Mouse (Mus musculus): ENCODE data around the gene Aspdh.
A peak's percentile ranks its signal among the peaks of the same experiment; 100 is the strongest.

Aspdh gene

DNA sequence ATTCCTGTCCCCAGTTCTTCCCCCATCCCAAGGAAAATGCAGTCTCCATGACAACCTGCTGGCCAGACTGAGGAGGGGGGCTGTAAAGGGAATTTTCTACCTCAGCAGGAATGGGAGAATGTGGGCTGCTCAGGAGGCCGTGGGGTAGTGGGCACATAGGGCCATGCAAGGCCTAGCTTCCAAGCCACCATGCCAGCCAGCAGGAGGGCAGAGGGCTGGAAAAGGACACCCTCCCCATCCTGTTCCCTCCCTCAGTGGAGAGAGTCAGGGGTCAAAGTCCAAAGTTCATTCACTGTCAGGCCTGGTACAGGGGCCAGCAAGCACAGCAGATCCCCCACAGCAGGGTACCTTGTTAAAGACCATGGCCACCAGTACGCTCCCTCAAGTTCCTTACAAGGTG is at the start of gene Aspdh:
TSS of gene Aspdh (plus strand) at position 281 of the 400 bp plus-strand sequence.
- DNase-seq (ENCODE audit: low read depth, low spot score), result no peak

DNA sequence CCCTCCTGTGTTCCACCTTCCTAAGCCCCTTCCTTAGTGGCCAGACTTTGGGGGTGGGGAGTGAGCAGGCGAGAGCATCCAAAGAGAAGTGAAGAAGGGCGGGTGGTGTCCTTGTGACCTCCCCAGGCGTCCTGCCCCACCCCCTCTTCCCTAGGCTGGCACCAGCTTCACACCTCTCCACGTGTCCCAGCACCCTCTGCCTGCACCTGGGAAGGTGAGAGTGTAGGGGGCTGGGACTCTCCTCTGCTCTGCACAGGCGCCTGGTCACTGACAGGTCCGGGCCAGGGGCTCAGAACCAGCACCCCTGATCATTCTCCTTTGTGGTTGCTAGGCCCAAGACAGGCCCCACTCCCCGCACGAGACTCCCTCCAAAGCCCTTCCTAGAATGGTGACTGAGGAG is 37.5 kb upstream of the Aspdh start:
- no peak for DNase-seq (ENCODE audit: low read depth, low spot score)

DNA sequence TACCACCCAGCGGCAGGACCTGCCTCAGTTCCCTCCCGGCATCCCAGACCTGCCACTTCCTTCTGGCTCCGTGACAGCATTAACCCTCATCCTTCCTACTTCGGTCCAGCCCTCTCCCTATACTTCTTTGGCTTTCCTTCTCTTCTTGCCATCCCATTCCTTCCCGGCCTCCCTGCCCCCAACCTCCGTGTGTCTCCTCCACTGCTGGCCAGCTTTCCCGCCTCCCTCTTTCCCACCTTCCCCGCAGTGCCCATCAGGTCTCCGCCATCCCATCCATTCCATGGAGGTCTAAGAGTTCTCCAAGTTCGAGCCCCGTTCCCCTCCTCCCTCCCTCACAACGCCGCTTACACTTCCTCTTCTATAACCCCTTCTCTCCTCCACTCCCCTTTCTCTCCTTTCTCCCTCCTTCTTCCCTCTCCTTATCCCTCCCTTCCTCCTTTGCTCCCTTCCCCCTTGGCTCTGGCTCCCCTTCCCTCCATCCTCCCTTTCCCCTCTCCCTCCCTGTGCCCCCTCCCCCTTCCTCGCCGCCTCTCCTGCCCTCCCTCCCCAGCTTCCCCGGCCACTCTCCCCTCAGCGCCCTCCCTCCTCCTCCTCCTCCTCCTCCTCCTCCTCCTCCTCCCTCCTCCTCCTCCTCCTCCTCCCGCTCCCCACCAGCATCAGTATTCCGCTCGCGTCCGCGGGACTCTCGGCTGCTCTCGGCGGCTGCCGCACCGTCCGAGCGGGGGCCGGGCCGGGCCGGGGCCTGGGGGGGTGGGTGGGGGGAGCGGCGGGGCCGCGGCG is 36.8 kb upstream of the Aspdh start:
- DNase-seq (ENCODE audit: low read depth, low spot score), result no peak

DNA sequence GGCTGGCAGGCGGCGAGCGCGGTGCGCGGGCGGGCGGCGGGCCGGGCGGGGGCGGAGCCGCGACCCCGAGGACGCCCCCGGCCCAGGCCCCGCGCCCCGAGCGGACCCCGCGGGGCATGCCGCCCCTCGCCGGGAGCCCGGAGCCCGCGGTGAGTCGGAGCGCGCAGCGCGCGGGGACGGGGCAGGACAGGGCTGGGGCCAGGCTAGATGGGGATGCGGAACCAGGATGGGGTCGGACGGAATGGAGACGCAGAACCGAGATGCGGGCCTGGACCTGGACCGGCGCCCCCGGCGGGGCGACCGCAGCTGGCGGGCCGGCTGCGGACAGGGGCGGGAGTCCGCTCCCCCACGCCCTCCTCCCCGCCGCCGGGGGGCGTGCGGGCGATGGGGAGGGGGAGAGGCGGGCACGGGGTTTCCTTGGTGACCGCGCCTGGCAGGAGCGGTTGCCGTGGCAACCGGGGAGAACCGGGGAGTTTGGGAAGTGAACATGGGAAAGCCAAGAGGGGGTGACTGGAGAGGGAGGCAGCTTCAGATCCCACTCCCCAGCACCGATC is 36.1 kb upstream of the Aspdh start, which contains the start of gene Lrrc4b:
TSS of gene Lrrc4b (plus strand) at position 51 of the 554 bp plus-strand sequence.
- DNase-seq (ENCODE audit: low read depth, low spot score), result no peak

GRCm38 (mm10) chr7:44429534-44430488 is 35.4 kb upstream of the Aspdh start:
- DNase-seq (ENCODE audit: low read depth, low spot score), result no peak

DNA sequence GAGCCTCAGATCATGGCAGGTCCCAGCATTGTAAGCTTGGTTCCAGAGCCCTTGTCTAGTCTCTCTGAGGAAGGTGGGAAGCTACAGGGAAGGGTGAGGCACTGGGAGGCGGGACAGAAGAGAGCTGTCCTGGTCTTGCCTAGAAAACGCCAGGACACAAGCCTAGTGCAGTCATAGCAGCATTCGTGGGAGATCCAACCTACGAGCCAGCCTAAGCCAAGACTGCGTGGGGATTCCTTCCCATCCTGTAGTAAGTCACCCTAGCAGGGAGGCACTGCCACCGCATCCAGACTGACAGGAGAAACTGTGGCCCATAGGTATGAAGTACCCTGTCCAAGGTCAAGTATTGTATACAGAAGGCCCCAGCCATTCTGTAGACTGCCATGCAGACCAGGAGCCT is 32.6 kb upstream of the Aspdh start:
- DNase-seq (ENCODE audit: low read depth, low spot score), result no peak

- peak; percentile 98 for DNase-seq (ENCODE audit: low read depth, low spot score)
These were observed 31.8 kb upstream of the Aspdh start for GRCm38 (mm10) chr7:44433371-44433770.

DNA sequence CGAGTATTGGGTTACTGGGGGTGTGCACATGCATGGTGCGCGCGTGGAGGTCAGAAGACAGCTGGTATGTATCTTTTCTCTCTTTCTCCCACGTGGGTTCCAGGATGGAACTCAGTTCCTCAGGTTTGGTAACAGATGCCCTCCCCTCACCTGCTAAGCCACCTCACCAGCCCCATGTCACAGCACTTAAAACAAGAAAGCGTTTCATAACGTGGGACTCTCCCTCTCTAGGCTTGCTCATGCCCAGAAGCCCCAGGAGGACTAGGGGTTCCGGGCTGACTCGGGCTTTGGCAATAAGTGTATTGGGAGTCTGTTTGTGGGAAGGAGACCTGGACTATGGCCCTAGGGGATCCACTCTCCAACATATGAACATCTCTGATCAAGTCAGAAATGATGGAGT is 31.1 kb upstream of the Aspdh start:
- DNase-seq (ENCODE audit: low read depth, low spot score), result no peak

GRCm38 (mm10) chr7:44435796-44436195 is 29.4 kb upstream of the Aspdh start:
- DNase-seq (ENCODE audit: low read depth, low spot score), result no peak

- no peak for DNase-seq (ENCODE audit: low read depth, low spot score)
These were observed 28.9 kb upstream of the Aspdh start for GRCm38 (mm10) chr7:44436267-44436666.

DNA sequence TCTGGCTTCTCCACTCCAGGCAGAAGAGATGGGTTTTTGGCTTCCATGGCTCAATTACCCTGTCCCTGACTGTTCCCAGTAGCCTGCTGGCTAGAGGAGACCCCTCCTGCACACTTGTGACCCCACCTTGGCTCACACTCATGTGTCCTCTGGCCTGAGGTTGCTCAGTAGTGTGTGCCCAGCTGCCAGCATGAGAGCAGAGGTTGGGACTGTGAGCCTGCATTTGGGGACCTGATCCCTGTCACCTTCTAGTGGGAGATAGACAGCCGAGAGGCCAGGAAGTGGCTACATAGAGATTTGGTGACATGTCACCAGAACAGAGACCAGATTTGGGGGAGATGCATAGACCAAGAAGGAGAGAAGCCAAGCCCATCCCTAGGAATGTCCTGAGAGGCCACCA is 28.0 kb upstream of the Aspdh start:
- no peak for DNase-seq (ENCODE audit: low read depth, low spot score)

DNA sequence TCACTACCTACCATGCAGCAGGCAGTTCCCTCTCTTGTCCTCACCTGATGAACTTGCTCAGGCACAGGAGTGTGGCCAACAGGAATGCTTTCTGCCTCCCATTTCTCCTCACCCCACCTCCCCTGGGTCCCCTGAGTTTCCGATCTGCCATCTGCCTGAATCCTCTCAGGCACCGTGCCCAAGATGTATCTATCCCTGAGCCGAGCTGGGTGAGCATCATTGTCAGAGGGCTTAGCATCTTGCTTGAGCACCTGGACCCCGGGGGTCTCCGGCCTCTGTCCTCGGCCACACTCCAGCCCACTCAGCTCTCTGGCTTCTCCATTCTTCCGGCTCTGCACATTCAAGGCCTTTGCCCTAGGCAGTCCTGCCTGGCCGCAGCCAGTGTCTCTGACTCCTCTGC is 27.3 kb upstream of the Aspdh start:
- no peak for DNase-seq (ENCODE audit: low read depth, low spot score)

DNA sequence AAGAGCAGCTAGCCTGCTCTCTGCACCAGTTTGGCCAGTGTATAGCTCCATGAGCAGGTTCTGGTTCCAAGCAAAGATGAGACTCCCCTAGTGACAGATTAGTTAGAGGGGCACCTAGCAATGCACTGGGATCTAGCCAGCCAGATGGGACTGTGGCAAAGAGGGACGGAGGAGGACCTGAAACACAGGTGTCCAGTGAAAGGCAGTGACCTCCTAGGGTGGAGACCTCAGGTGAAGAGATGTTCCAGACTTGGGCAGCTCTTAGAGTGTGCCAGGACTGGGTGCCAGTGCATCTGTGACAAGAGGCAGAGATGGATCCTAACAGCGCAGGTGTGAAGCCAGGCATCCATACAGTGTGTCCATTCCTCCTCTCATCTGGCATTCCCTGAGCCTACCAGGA is 25.5 kb upstream of the Aspdh start:
- DNase-seq (ENCODE audit: low read depth, low spot score), result no peak

DNA sequence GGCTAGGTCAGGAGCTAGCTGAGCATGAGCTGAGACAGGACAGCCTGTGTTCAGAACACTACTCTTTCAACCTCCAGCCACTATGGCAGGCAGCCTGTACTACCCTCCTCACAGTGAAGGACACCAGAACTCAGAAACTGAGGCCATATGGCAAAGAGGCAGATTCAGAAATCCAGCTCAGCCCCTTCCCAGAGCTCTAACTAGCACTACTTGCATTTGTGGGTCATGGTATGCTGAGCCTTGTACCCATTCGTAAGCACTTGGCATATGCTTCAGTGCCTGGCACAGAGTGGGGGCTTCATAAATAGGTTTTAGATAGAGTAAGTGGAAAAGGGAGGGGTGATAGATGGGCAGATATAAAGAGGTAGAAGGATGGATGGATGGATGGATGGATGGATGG is 24.7 kb upstream of the Aspdh start:
- DNase-seq (ENCODE audit: low read depth, low spot score), result no peak

DNA sequence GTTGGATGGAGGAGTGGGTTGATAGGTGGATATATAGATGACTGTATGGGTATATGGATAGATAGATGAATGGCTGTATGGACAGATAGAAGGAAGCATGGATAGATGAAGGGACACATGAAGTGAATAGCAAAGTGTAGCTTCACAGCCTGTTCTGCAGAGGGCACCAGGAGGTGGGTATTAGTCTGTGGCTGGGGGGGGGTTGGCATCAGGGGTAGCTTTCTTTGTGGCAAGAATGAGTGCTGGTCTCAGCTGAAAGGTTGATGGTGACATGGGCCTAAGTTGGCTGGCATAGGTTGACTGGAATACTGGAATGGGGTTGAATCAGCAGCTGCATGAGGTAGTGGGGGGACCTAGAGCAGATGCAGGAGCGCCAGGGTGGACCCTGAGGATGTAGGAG is 24.0 kb upstream of the Aspdh start:
- DNase-seq (ENCODE audit: low read depth, low spot score), result no peak

DNA sequence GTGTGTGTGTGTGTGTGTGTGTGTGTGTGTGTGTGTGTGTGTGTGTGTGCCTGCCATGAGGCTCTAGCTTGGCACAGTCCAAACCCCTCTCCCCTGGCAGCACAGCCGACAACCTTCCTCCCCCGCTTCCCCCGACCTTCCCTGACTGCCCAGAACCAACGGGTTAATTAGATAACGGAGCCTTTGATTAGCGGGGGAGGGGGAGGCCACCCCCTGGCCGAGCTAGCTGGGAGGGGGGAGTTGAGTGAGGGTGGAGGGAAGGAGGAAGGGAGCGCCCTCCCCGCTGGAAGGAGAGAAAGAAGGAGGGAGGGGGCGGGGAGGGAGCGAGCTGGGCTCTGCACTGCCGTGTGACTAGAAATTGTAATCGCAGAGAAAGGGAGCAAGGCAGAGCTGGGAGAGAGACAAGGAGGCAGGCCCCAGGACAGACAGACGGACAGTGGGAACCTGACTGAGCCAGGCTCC is 23.5 kb upstream of the Aspdh start:
- no peak for DNase-seq (ENCODE audit: low read depth, low spot score)

DNA sequence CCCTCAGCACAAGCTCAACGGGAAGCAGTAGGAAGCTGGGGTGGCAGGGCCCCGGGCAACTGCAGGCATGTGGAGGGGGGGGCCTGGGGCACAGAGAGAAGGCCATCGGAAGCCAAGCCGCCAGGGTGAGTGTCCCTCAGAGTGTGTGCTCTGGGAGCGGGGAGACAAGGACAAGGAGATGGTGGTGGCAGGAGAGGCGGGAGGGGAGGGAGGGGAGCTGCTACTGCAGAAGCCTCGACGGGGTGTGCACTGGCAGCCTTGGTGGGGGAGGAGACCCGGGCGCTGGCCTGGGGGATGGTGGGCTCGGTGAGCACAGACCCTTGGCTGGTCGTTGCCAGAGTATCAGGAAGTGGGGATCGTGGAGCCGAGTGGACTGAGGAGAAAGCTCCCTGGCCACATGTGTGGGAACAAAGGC is 22.8 kb upstream of the Aspdh start:
- DNase-seq (ENCODE audit: low read depth, low spot score), result no peak

DNA sequence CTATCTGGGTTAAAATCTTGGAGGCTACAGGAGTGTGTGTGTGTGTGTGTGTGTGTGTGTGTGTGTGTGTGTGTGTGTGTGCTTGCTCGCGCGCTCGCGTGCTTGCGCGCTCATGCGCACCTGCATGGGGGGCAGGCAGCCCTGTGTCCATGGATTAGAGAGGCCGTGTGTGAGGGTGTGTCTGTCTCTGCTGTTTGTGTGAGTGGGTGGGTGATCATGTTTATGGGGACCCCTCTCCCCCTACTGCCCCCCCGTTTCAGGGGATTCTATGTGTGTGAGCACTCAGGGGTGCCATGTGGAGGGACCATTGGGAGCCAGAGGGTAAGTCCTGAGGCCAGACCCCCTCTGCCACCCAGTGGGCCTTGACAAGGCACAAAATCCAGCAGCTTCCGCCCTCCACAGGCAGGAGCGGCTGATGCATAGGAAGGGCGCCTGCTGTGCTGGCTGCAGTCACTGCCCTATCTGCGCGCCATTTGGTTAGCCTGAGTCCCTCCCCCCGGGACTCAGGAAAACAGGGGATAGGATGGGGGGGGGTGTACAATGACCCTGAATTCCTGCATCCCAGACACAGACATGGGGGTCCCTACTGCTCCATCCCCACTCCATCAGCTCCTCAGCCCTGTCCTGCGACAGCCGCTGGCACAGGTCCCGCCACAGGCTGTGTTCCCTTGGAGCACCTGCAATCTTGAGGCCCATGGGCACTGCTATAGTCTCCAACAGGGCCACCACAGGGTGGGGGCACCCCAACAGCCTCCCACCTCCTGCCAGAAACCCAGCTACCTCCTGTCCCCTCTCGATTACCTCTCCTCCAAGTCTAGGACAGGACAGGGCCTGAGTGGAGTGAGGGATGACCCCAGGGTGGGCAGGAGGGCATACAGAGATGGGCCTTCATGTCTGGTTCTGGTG is 21.7 kb upstream of the Aspdh start:
- no peak for DNase-seq (ENCODE audit: low read depth, low spot score)

DNA sequence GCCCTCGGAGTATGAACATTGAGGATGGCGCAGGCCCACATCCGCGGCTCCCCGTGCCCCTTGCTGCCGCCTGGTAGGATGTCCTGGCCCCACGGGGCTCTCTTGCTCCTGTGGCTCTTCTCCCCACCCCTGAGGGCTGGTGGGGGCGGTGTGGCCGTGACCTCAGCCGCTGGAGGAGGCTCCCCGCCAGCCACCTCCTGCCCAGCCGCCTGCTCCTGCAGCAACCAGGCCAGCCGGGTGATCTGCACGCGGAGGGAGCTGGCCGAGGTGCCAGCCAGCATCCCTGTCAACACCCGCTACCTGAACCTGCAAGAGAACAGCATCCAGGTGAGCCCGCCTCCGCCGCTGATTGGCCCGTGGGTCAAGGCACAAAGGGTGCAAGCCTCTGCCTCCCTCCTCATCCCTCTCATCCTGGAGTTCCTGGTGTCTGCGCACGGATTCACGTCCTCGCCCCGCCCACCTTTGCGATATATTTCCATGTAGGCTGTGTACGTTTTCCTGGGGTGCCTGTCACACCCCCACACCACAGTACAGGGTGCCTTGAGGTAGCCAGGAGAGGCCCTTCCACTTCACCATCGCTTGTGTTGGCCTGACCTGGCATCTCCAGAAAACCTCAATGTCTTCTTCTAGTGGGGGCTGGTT is 20.2 kb upstream of the Aspdh start:
- no peak for DNase-seq (ENCODE audit: low read depth, low spot score)

DNA sequence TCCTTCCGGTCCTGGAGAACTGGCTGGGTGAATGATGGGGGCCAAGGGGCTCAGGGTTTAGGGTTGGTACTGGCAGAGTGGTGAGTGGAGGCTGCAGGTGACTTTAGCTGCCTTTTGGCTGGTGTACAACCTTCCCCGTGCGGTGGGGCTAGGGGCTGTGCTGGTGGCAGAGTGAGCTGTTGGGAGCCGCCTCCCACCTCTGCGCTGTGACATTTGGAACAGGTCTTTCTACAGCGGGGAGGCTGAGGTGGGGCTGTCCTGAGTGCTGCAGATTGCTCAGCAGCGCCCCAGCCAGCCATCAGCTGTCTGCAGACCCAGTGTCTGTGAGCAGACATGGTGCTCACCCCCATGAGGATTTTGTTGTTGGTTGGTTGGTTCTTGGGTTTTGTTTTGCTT is 19.7 kb upstream of the Aspdh start:
- DNase-seq (ENCODE audit: low read depth, low spot score), result no peak
